Mouse (Mus musculus): Measurements from ENCODE around the gene Rbpms2.

DNA sequence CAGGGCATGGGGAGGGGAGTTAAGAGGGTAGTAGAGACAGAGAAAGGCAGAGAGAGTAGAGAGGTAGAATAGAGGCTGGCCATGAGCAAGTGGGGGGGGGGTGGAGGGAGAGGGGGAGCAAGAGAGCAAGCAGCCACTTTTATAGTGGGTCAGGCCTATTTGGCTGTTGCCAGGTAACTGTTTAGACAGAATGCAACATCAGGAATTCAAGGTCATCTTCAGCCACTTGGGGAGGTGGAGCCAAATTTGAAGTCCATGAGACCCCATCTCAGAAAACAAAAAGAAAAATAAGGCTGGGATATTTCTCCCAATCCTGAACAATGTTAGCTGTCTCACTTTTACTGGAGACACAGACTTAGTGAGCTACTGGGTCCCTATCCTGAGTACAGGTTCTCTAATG lies 13.1 kb downstream of the Rbpms2 start:
- TF ChIP-seq CTCF (IDR thresholded peaks at IDR 0.05; ENCODE audit: low read depth, low read length) (no peak), POLR2A (IDR thresholded peaks at IDR 0.05; ENCODE audit: extremely low read depth, insufficient read depth, low read length) (no peak)

Measured in liver, adult 2 months (tissue).